Mouse (Mus musculus) limb, embryonic 11.5 days (tissue): ENCODE data around the gene Xpr1. TPM values are rescaled to one million over a fixed set of nuclear protein-coding genes. Genes with fewer than 3 reads are reported as not detected.

Experiments used
- ATAC-seq: fragments of 200-750 bp; cut with Nextera tagmentation; 2 replicates; pipeline ENCODE4 v1.8.0; 2017; ENCODE audit warnings: low read depth; ENCODE audit not compliant: insufficient number of reproducible peaks, low FRiP score, low TSS enrichment
- DNase-seq: peaks from one replicate; pipeline ENCODE4 v3.0.0-alpha.2; 2015; ENCODE audit warnings: low spot score
- H3K27ac ChIP-seq: fragments of 300-500 bp; sonication (generic); replicated peaks from 2 replicates; pipeline ENCODE4 v1.5.1; 2014; ENCODE audit warnings: low read depth, mild to moderate bottlenecking, low read length
- H3K27me3 ChIP-seq: fragments of 300-500 bp; sonication (generic); 2 replicates; pipeline ENCODE4 v1.6.1; 2014; ENCODE audit warnings: mild to moderate bottlenecking, low read length, mixed read lengths; ENCODE audit not compliant: control insufficient read depth, insufficient read depth
- H3K36me3 ChIP-seq: fragments of 300-500 bp; sonication (generic); 2 replicates; pipeline ENCODE4 v1.6.1; 2014; ENCODE audit warnings: mild to moderate bottlenecking, low read length, moderate library complexity, mixed read lengths; ENCODE audit not compliant: control insufficient read depth, insufficient read depth
- H3K4me1 ChIP-seq: fragments of 300-500 bp; sonication (generic); 2 replicates; pipeline ENCODE4 v1.6.1; 2014; ENCODE audit warnings: low read length, mixed read lengths; ENCODE audit not compliant: control insufficient read depth, insufficient read depth
- H3K4me2 ChIP-seq: fragments of 300-500 bp; sonication (generic); 2 replicates; pipeline ENCODE4 v1.6.1; 2014; ENCODE audit warnings: low read depth, mild to moderate bottlenecking, moderate library complexity; ENCODE audit not compliant: severe bottlenecking
- H3K4me3 ChIP-seq: fragments of 300-500 bp; sonication (generic); 2 replicates; pipeline ENCODE4 v1.5.1; 2014; ENCODE audit warnings: low read depth, low read length
- H3K9ac ChIP-seq: fragments of 300-500 bp; sonication (generic); 2 replicates; pipeline ENCODE4 v1.6.1; 2014; ENCODE audit warnings: mild to moderate bottlenecking, low read length
- H3K9me3 ChIP-seq: fragments of 300-500 bp; sonication (generic); 2 replicates; pipeline ENCODE4 v1.6.1; 2016; ENCODE audit warnings: low read length; ENCODE audit not compliant: control insufficient read depth
- WGBS: fragments of 180-500 bp; shearing (Covaris S2); extraction: QIAGEN DNeasy Blood & Tissue Kit; methylation state at CpG from one replicate; pipeline ENCODE4 v1.1.7; 2014; 5-methylcytosine and 5-hydroxymethylcytosine counted together
- polyA plus RNA-seq: library from polyadenylated mRNA; unstranded; fragments of >200 nt; fragmentation: Nextera tagmentation; extraction: Ambion mirVana; gene quantifications from 2 replicates; pipeline ENCODE4 v1.2.1, GENCODE M21; 2014

The Xpr1 gene
- polyA plus RNA-seq, 1 experiment from 2014 or later: 7.1 TPM

- ATAC-seq (no peak), DNase-seq (no peak)
- Histone ChIP-seq H3K36me3 (no peaks in the 10 kb centered on the region), H3K4me1 (no peaks in the 10 kb centered on the region), H3K27ac (no peak overlapping the region), H3K9me3 (0 out of 2 replicates have a peak, but pooled peaks cover 2% of the 10 kb centered on the region), H3K9ac (no peak overlapping the region), H3K4me3 (no peak overlapping the region), H3K4me2 (no peak overlapping the region), H3K27me3 (no peaks in the 10 kb centered on the region)
- 30% methylated on average over 4 of the region's 4 CpGs for WGBS
Measured at GRCm38 (mm10) chr1:155250531-155251135, 166.6 kb downstream of the Xpr1 start.

GRCm38 (mm10) chr1:155249896-155250295, 167.3 kb downstream of the Xpr1 start:
- H3K9ac ChIP-seq: no peak overlapping the region
- H3K4me3 ChIP-seq: no peak overlapping the region
- WGBS: 33% methylated on average over 5 of the region's 5 CpGs
- no peak for DNase-seq
- no peaks in the 10 kb centered on the region for H3K27me3 ChIP-seq
- H3K4me1 ChIP-seq: no peaks in the 10 kb centered on the region
- H3K9me3 ChIP-seq: 0 out of 2 replicates have a peak, but pooled peaks cover 2% of the 10 kb centered on the region
- no peaks in the 10 kb centered on the region for H3K36me3 ChIP-seq
- H3K4me2 ChIP-seq: no peak overlapping the region
- no peak overlapping the region for H3K27ac ChIP-seq
- ATAC-seq: no peak

DNA sequence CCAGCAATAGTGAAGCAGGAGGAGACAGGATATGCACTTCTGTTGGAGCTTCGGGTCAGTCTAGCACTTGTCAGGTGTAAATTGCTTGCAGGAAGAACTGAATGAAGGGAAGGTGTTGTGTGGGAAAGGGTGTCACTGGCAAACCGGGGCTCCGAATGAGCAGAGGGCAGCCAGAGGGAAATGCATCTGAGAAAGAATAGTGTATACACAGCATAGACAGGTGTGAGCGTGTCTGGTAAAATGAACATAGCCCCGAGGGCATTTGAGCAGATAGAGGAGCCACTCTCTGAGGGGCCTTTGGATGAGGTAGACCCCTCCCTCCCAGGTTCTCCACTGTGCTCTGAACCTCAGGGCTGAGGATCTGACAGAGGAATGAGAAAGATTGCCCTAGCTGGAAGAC, 169.2 kb downstream of the Xpr1 start:
- Histone ChIP-seq H3K9ac (no peak overlapping the region), H3K4me2 (no peak overlapping the region)

GRCm38 (mm10) chr1:155247441-155247840, 169.8 kb downstream of the Xpr1 start:
- no peaks in the 10 kb centered on the region for H3K27me3 ChIP-seq
- 0 out of 2 replicates have a peak, but pooled peaks cover 2% of the 10 kb centered on the region for H3K9me3 ChIP-seq
- no peak for ATAC-seq
- H3K4me3 ChIP-seq: no peak overlapping the region
- H3K36me3 ChIP-seq: no peaks in the 10 kb centered on the region
- no peak overlapping the region for H3K27ac ChIP-seq
- no peak for DNase-seq
- H3K9ac ChIP-seq: no peak overlapping the region
- no peak overlapping the region for H3K4me2 ChIP-seq
- H3K4me1 ChIP-seq: no peaks in the 10 kb centered on the region; the same call in 1 of the 2 replicates
- WGBS: 28% methylated on average over 5 of the region's 5 CpGs

More for the DNA sequence above, 169.2 kb downstream of the Xpr1 start:
- H3K36me3 ChIP-seq: no peaks in the 10 kb centered on the region
- DNase-seq (no peak), ATAC-seq (no peak)
- WGBS: 51% methylated on average over 5 of the region's 5 CpGs
- H3K4me3 ChIP-seq: no peak overlapping the region
- 0 out of 2 replicates have a peak, but pooled peaks cover 2% of the 10 kb centered on the region for H3K9me3 ChIP-seq
- no peaks in the 10 kb centered on the region for H3K27me3 ChIP-seq
- no peak overlapping the region for H3K27ac ChIP-seq
- H3K4me1 ChIP-seq: no peaks in the 10 kb centered on the region; the same call in 1 of the 2 replicates

GRCm38 (mm10) chr1:155245516-155245915, 171.7 kb downstream of the Xpr1 start:
- 0 out of 2 replicates have a peak, but pooled peaks cover 2% of the 10 kb centered on the region for H3K9me3 ChIP-seq
- DNase-seq (no peak), ATAC-seq (no peak)
- no peak overlapping the region for H3K27ac ChIP-seq
- no peak overlapping the region for H3K9ac ChIP-seq
- peak overlapping the region; percentile 84 for H3K4me2 ChIP-seq
- H3K4me1 ChIP-seq: no peaks in the 10 kb centered on the region; the same call in 1 of the 2 replicates
- 57% methylated on average over 7 of the region's 7 CpGs for WGBS
- H3K36me3 ChIP-seq: peaks cover 3% of the 10 kb centered on the region; the same call in 1 of the 2 replicates
- no peaks in the 10 kb centered on the region for H3K27me3 ChIP-seq
- H3K4me3 ChIP-seq: no peak overlapping the region

GRCm38 (mm10) chr1:155244771-155245211, 172.4 kb downstream of the Xpr1 start:
- Histone ChIP-seq H3K9me3 (0 out of 2 replicates have a peak, but pooled peaks cover 2% of the 10 kb centered on the region), H3K27me3 (no peaks in the 10 kb centered on the region), H3K9ac (peak overlapping the region; percentile 95), H3K4me3 (peak overlapping the region; percentile 59), H3K4me2 (peak overlapping the region; percentile 84), H3K4me1 (no peaks in the 10 kb centered on the region; the same call in 1 of the 2 replicates), H3K36me3 (peaks cover 3% of the 10 kb centered on the region; the same call in 1 of the 2 replicates), H3K27ac (peak overlapping the region; percentile 73; the same call in 1 of the 2 replicates)
- DNase-seq (peak; percentile 66), ATAC-seq (no peak)
- WGBS: 3% methylated on average over 29 of the region's 29 CpGs

- H3K4me3 ChIP-seq: peak within 1 kb of the TSS; percentile 59
- H3K36me3 ChIP-seq: peaks cover 3% of the 10 kb centered on the region; the same call in 1 of the 2 replicates
- H3K27ac ChIP-seq: peak within 1 kb of the TSS; percentile 73
- H3K4me1 ChIP-seq: no peaks in the 10 kb centered on the region; the same call in 1 of the 2 replicates
- no peaks in the 10 kb centered on the region for H3K27me3 ChIP-seq
- DNase-seq (peak; percentile 79), ATAC-seq (peak; percentile 84)
- H3K9me3 ChIP-seq: 0 out of 2 replicates have a peak, but pooled peaks cover 2% of the 10 kb centered on the region
- WGBS: 2% methylated on average over 80 of the region's 85 CpGs
- peak within 1 kb of the TSS; percentile 84 for H3K4me2 ChIP-seq
- peak within 1 kb of the TSS; percentile 95 for H3K9ac ChIP-seq
Measured at GRCm38 (mm10) chr1:155243797-155244770, 173.1 kb downstream of the Xpr1 start, which contains the start of gene BC034090. TSS of gene BC034090 (minus strand) at chr1:155244444.

DNA sequence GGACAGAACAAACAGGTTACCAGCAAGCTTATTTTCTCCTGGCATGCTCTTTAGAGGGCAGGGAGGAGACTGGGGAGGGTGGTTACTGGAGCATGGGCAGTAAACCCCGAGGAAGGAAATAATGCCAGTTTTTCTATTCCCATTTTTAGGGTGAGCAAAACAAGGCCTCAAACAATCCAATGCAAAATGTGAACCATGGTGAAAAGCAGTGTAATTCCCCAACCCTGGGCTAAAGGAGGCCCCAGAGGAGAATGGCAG, 174.8 kb downstream of the Xpr1 start:
- H3K4me2 ChIP-seq: no peak overlapping the region
- H3K9me3 ChIP-seq: 0 out of 2 replicates have a peak, but pooled peaks cover 2% of the 10 kb centered on the region
- H3K4me1 ChIP-seq: no peaks in the 10 kb centered on the region; the same call in 1 of the 2 replicates
- DNase-seq (no peak), ATAC-seq (no peak)
- H3K27ac ChIP-seq: no peak overlapping the region
- H3K36me3 ChIP-seq: peaks cover 3% of the 10 kb centered on the region; the same call in 1 of the 2 replicates
- H3K9ac ChIP-seq: no peak overlapping the region
- no peaks in the 10 kb centered on the region for H3K27me3 ChIP-seq
- WGBS: 82% methylated on average over 1 of the region's 1 CpGs
- H3K4me3 ChIP-seq: no peak overlapping the region
